Comparison of ENCODE assay signal across 16 mouse cellular contexts in genomic region chrX:96171645-96172388, GRCm38 (mm10).
DNase-seq lines count a peak whose midpoint lies in the region; ATAC-seq and TF ChIP-seq lines count a peak whose summit lies in the region.
"Had no signal": no experiment of that assay in that cellular context is flagged by ENCODE, and none has a peak within 500 bp of the region (broad histone marks: within the 10 kb centered on the region; RNA-seq: fewer than 3 reads in every experiment).

No protein-coding gene starts in this region.

- H3K9me3 ChIP-seq in forebrain, embryonic 15.5 days = no peaks in the 10 kb centered on the region
- no peaks in the 10 kb centered on the region for H3K9me3 ChIP-seq in forebrain, embryonic 11.5 days (ENCODE audit: control insufficient read depth, low read length)
- H3K9me3 ChIP-seq in embryonic facial prominence, embryonic 10.5 days = no peaks in the 10 kb centered on the region
- no peaks in the 10 kb centered on the region for H3K9me3 ChIP-seq in midbrain, embryonic 14.5 days (ENCODE audit: control insufficient read depth, low read length)
- no peaks in the 10 kb centered on the region for H3K9me3 ChIP-seq in heart, embryonic 10.5 days
- H3K9me3 ChIP-seq: embryonic facial prominence, embryonic 15.5 days; heart, embryonic 15.5 days; hindbrain, embryonic 10.5 days; limb, embryonic 13.5 days; midbrain, embryonic 10.5 days had no signal

- no peak overlapping the region for H3K4me2 ChIP-seq in forebrain, embryonic 15.5 days (replicated peaks)
- no peak overlapping the region for H3K4me2 ChIP-seq in forebrain, embryonic 11.5 days (ENCODE audit: low read depth, low read length, severe bottlenecking)
- H3K4me2 ChIP-seq in midbrain, embryonic 14.5 days (ENCODE audit: low read length) = no peak overlapping the region
- H3K4me2 ChIP-seq: embryonic facial prominence, embryonic 15.5 days; heart, embryonic 15.5 days; limb, embryonic 13.5 days had no signal

- H3K27ac ChIP-seq in forebrain, embryonic 15.5 days (replicated peaks) = peak overlapping the region; percentile 65
- H3K27ac ChIP-seq in forebrain, embryonic 11.5 days (ENCODE audit: low read depth, low read length) = no peak overlapping the region
- H3K27ac ChIP-seq in embryonic facial prominence, embryonic 10.5 days (replicated peaks) = no peak overlapping the region
- H3K27ac ChIP-seq in midbrain, embryonic 14.5 days (replicated peaks; ENCODE audit: low read depth, low read length) = no peak overlapping the region
- H3K27ac ChIP-seq in heart, embryonic 10.5 days = no peak overlapping the region
- H3K27ac ChIP-seq: embryonic facial prominence, embryonic 15.5 days; heart, embryonic 15.5 days; hindbrain, embryonic 10.5 days; limb, embryonic 13.5 days; midbrain, embryonic 10.5 days; stomach, postnatal 0 days had no signal

- H3K4me3 ChIP-seq in forebrain, embryonic 15.5 days = no peak overlapping the region
- no peak overlapping the region for H3K4me3 ChIP-seq in forebrain, embryonic 11.5 days (ENCODE audit: low read depth, low read length)
- H3K4me3 ChIP-seq in embryonic facial prominence, embryonic 10.5 days = no peak overlapping the region
- H3K4me3 ChIP-seq in midbrain, embryonic 14.5 days (replicated peaks; ENCODE audit: low read depth, low read length) = no peak overlapping the region
- H3K4me3 ChIP-seq in heart, embryonic 10.5 days = no peak overlapping the region
- H3K4me3 ChIP-seq: embryonic facial prominence, embryonic 15.5 days; heart, embryonic 15.5 days; hindbrain, embryonic 10.5 days; limb, embryonic 13.5 days; midbrain, embryonic 10.5 days had no signal

- no peaks in the 10 kb centered on the region for H3K27me3 ChIP-seq in forebrain, embryonic 15.5 days
- H3K27me3 ChIP-seq in forebrain, embryonic 11.5 days (ENCODE audit: control insufficient read depth, insufficient read depth, low read length) = no peaks in the 10 kb centered on the region
- H3K27me3 ChIP-seq in embryonic facial prominence, embryonic 10.5 days (replicated peaks; ENCODE audit: low read depth, poor library complexity, severe bottlenecking) = peaks cover 11% of the 10 kb centered on the region; the same call in 1 of the 2 replicates
- H3K27me3 ChIP-seq in midbrain, embryonic 14.5 days (ENCODE audit: control insufficient read depth, insufficient read depth, low read length) = no peaks in the 10 kb centered on the region
- no peaks in the 10 kb centered on the region for H3K27me3 ChIP-seq in heart, embryonic 10.5 days (ENCODE audit: insufficient read depth, poor library complexity, severe bottlenecking)
- H3K27me3 ChIP-seq: embryonic facial prominence, embryonic 15.5 days; heart, embryonic 15.5 days; limb, embryonic 13.5 days had no signal

- TF ChIP-seq CTCF in brain, embryonic 14.5 days (IDR thresholded peaks at IDR 0.05; ENCODE audit: borderline replicate concordance, extremely low read depth, insufficient read depth, insufficient read length) = no peak

- ATAC-seq in forebrain, embryonic 15.5 days (replicated peaks) = peak; percentile 89
- no peak for ATAC-seq in forebrain, embryonic 11.5 days (replicated peaks; ENCODE audit: low FRiP score)
- no peak for ATAC-seq in midbrain, embryonic 14.5 days (ENCODE audit: low FRiP score, low TSS enrichment)
- ATAC-seq: Patski had no signal

- no peak overlapping the region for H3K9ac ChIP-seq in forebrain, embryonic 15.5 days (replicated peaks)
- H3K9ac ChIP-seq in forebrain, embryonic 11.5 days (ENCODE audit: low read length) = no peak overlapping the region
- no peak overlapping the region for H3K9ac ChIP-seq in midbrain, embryonic 14.5 days (replicated peaks; ENCODE audit: low read length)
- H3K9ac ChIP-seq: embryonic facial prominence, embryonic 15.5 days; heart, embryonic 15.5 days; limb, embryonic 13.5 days had no signal

- no peak for TF ChIP-seq POLR2A in brain, embryonic 14.5 days (IDR thresholded peaks at IDR 0.05; ENCODE audit: borderline replicate concordance, extremely low read depth, insufficient read depth, insufficient read length, poor library complexity, severe bottlenecking)

- no peaks in the 10 kb centered on the region for H3K36me3 ChIP-seq in forebrain, embryonic 15.5 days
- H3K36me3 ChIP-seq in forebrain, embryonic 11.5 days (ENCODE audit: control insufficient read depth, insufficient read depth, low read length) = no peaks in the 10 kb centered on the region
- peaks cover 8% of the 10 kb centered on the region; the same call in 1 of the 2 replicates for H3K36me3 ChIP-seq in embryonic facial prominence, embryonic 10.5 days (replicated peaks)
- no peaks in the 10 kb centered on the region for H3K36me3 ChIP-seq in midbrain, embryonic 14.5 days (ENCODE audit: control insufficient read depth, insufficient read depth, low read length)
- H3K36me3 ChIP-seq in heart, embryonic 10.5 days = peaks cover 10% of the 10 kb centered on the region; the same call in 1 of the 2 replicates
- H3K36me3 ChIP-seq: embryonic facial prominence, embryonic 15.5 days; limb, embryonic 13.5 days had no signal

- WGBS in forebrain, embryonic 15.5 days = 52% methylated on average over 2 of the region's 2 CpGs
- WGBS in forebrain, embryonic 11.5 days = 91% methylated on average over 2 of the region's 2 CpGs
- 83% methylated on average over 2 of the region's 2 CpGs for WGBS in embryonic facial prominence, embryonic 10.5 days
- WGBS in midbrain, embryonic 14.5 days = 80% methylated on average over 2 of the region's 2 CpGs
- WGBS in heart, embryonic 10.5 days = 82% methylated on average over 2 of the region's 2 CpGs

- DNase-seq in forebrain, embryonic 11.5 days (ENCODE audit: low spot score) = no peak
- DNase-seq in brain, embryonic 14.5 days (ENCODE audit: low read depth) = peak; percentile 75
- DNase-seq in cerebellum, postnatal 10 days = peak; percentile 16 to 37
- DNase-seq in layer of hippocampus, adult 9-11 months = peak; percentile 36
- DNase-seq in embryonic facial prominence, embryonic 10.5 days (ENCODE audit: low spot score) = no peak
- no peak for DNase-seq in midbrain, embryonic 14.5 days
- DNase-seq in heart, embryonic 10.5 days (ENCODE audit: low spot score) = no peak
- DNase-seq: lung, postnatal 14 days had no signal

- no peaks in the 10 kb centered on the region for H3K4me1 ChIP-seq in forebrain, embryonic 15.5 days
- no peaks in the 10 kb centered on the region for H3K4me1 ChIP-seq in forebrain, embryonic 11.5 days (replicated peaks; ENCODE audit: control insufficient read depth, insufficient read depth, low read length)
- H3K4me1 ChIP-seq in embryonic facial prominence, embryonic 10.5 days = no peaks in the 10 kb centered on the region
- no peaks in the 10 kb centered on the region for H3K4me1 ChIP-seq in midbrain, embryonic 14.5 days (ENCODE audit: control insufficient read depth, insufficient read depth, low read length)
- H3K4me1 ChIP-seq in heart, embryonic 10.5 days = no peaks in the 10 kb centered on the region
- H3K4me1 ChIP-seq: embryonic facial prominence, embryonic 15.5 days; heart, embryonic 15.5 days; hindbrain, embryonic 10.5 days; limb, embryonic 13.5 days; midbrain, embryonic 10.5 days had no signal

Comparison
In these comparisons a context has a peak if more than half of its experiments do, and no peak if none do; other contexts are left out.
1. DNase-seq: peak in brain, embryonic 14.5 days (single experiment), cerebellum, postnatal 10 days (2 of 2) and layer of hippocampus, adult 9-11 months (single experiment); none in forebrain, embryonic 11.5 days (single experiment), embryonic facial prominence, embryonic 10.5 days (single experiment), midbrain, embryonic 14.5 days (single experiment) and heart, embryonic 10.5 days (single experiment).